In genomic region chr8:86882568-86883478, GRCm38 (mm10) we compare ENCODE assay signal across 9 mouse cellular contexts. TPM values are rescaled to one million over a fixed set of nuclear protein-coding genes. Genes with fewer than 3 reads are reported as not detected.
DNase-seq lines count a peak whose midpoint lies in the region; ATAC-seq lines count a peak whose summit lies in the region.
"Had no signal": no experiment of that assay in that cellular context is flagged by ENCODE, and none has a peak within 500 bp of the region (broad histone marks: within the 10 kb centered on the region; RNA-seq: fewer than 3 reads in every experiment).

No protein-coding gene starts in this region.

- H3K4me2 ChIP-seq in kidney, embryonic 16.5 days (replicated peaks; ENCODE audit: low read depth, low read length) = peak overlapping the region; percentile 68
- H3K4me2 ChIP-seq in neural tube, embryonic 13.5 days = peak overlapping the region; percentile 85

- H3K9me3 ChIP-seq in kidney, embryonic 16.5 days (ENCODE audit: low read length) = no peaks in the 10 kb centered on the region
- no peaks in the 10 kb centered on the region for H3K9me3 ChIP-seq in embryonic facial prominence, embryonic 10.5 days
- no peaks in the 10 kb centered on the region for H3K9me3 ChIP-seq in neural tube, embryonic 13.5 days

- H3K27ac ChIP-seq in kidney, embryonic 16.5 days (ENCODE audit: low read length) = no peak overlapping the region
- H3K27ac ChIP-seq in embryonic facial prominence, embryonic 10.5 days (replicated peaks) = no peak overlapping the region
- H3K27ac ChIP-seq in neural tube, embryonic 13.5 days (replicated peaks) = no peak overlapping the region

- no peak overlapping the region; the same call in 1 of the 2 replicates for H3K9ac ChIP-seq in kidney, embryonic 16.5 days (replicated peaks; ENCODE audit: low read length)
- peak overlapping the region; percentile 94 for H3K9ac ChIP-seq in neural tube, embryonic 13.5 days

- 0 out of 2 replicates have a peak overlapping the region, but pooled peaks have one; percentile 0 for H3K4me3 ChIP-seq in kidney, embryonic 16.5 days (ENCODE audit: low read length)
- peak overlapping the region; percentile 95 for H3K4me3 ChIP-seq in embryonic facial prominence, embryonic 10.5 days
- peak overlapping the region; percentile 96 for H3K4me3 ChIP-seq in neural tube, embryonic 13.5 days

- H3K27me3 ChIP-seq in kidney, embryonic 16.5 days (ENCODE audit: insufficient read depth, low read length) = no peaks in the 10 kb centered on the region
- no peaks in the 10 kb centered on the region for H3K27me3 ChIP-seq in embryonic facial prominence, embryonic 10.5 days (replicated peaks; ENCODE audit: low read depth, poor library complexity, severe bottlenecking)
- no peaks in the 10 kb centered on the region for H3K27me3 ChIP-seq in neural tube, embryonic 13.5 days

- no peak for DNase-seq in kidney, postnatal 36 days
- DNase-seq in embryonic facial prominence, embryonic 10.5 days (ENCODE audit: low spot score) = no peak
- DNase-seq in induced T-regulatory cell, adult 2 months (ENCODE audit: low read depth) = peak; percentile 72
- DNase-seq in thymus, postnatal 25 days = no peak
- DNase-seq in thymus, postnatal 14 days = no peak
- DNase-seq: right cerebral cortex, adult 18-20 months had no signal

- ATAC-seq in kidney, embryonic 16.5 days (ENCODE audit: low FRiP score, low TSS enrichment) = no peak
- no peak for ATAC-seq in neural tube, embryonic 13.5 days (ENCODE audit: low read depth)
- ATAC-seq in activated CD4-positive, CD25-positive, alpha-beta regulatory T cell, adult 4 months = no peak

- H3K36me3 ChIP-seq in kidney, embryonic 16.5 days (ENCODE audit: insufficient read depth, low read length) = peaks cover 7% of the 10 kb centered on the region; the same call in 1 of the 2 replicates
- H3K36me3 ChIP-seq in embryonic facial prominence, embryonic 10.5 days (replicated peaks) = peaks cover 34% of the 10 kb centered on the region
- H3K36me3 ChIP-seq in neural tube, embryonic 13.5 days = peaks cover 5% of the 10 kb centered on the region; the same call in 1 of the 2 replicates

- WGBS in kidney, embryonic 16.5 days = 49% methylated on average over 11 of the region's 11 CpGs
- WGBS in embryonic facial prominence, embryonic 10.5 days = 78% methylated on average over 11 of the region's 11 CpGs
- WGBS in neural tube, embryonic 13.5 days = 76% methylated on average over 11 of the region's 11 CpGs

- H3K4me1 ChIP-seq in kidney, embryonic 16.5 days (ENCODE audit: insufficient read depth, low read length) = peaks cover 28% of the 10 kb centered on the region
- peaks cover 27% of the 10 kb centered on the region for H3K4me1 ChIP-seq in embryonic facial prominence, embryonic 10.5 days
- H3K4me1 ChIP-seq in neural tube, embryonic 13.5 days (replicated peaks) = peaks cover 30% of the 10 kb centered on the region

RNA-seq across cellular contexts. Expression of gene N4bp1, which starts 2.2 kb away (rescaled TPM):
- 8.1 and 8.3 TPM in 2 replicates for polyA plus RNA-seq in kidney, embryonic 16.5 days (2015; fragmentation: Nextera tagmentation; extraction: Ambion mirVana)
- 10.3 and 10.8 TPM in 2 replicates for polyA plus RNA-seq in embryonic facial prominence, embryonic 10.5 days (2016; fragmentation: Nextera tagmentation; extraction: Ambion mirVana)
- polyA plus RNA-seq in neural tube, embryonic 13.5 days (2015; fragmentation: Nextera tagmentation; extraction: Ambion mirVana) = 9.3 and 10.2 TPM in 2 replicates
- polyA plus RNA-seq in activated CD4-positive, CD25-positive, alpha-beta regulatory T cell, adult 4 months (2017; shearing (Covaris generic)) = 10 to 100 TPM in 1 of 2 experiments, 1 to 10 TPM in 1; 10.0 to 11.8 TPM

Comparison
In these comparisons a context has a peak if more than half of its experiments do, and no peak if none do; other contexts are left out.
1. H3K4me3 ChIP-seq: peak in every context shown above with its lines; median percentile 96 in neural tube, embryonic 13.5 days; 95 in embryonic facial prominence, embryonic 10.5 days; 0 in kidney, embryonic 16.5 days.